Mouse (Mus musculus) spleen, postnatal 4 days (tissue): ENCODE results near the gene Hint1.
"Not testable (repeated sequence)": the region's sequence is repeated elsewhere in the genome, so short reads cannot be mapped to it uniquely, and the experiment has no call there.

Experiments used
- DNase-seq, 2 experiments: peaks; one replicate each; pipeline ENCODE4 v3.0.0; 2022; ENCODE audit warnings: low spot score in 2 of 2

The Hint1 gene

GRCm38 (mm10) chr11:54866119-54867048 is at the start of gene Hint1:
Gene Hint1 (plus strand): TSS chr11:54866383.
- peak; percentile 92 to 97 for DNase-seq

DNA sequence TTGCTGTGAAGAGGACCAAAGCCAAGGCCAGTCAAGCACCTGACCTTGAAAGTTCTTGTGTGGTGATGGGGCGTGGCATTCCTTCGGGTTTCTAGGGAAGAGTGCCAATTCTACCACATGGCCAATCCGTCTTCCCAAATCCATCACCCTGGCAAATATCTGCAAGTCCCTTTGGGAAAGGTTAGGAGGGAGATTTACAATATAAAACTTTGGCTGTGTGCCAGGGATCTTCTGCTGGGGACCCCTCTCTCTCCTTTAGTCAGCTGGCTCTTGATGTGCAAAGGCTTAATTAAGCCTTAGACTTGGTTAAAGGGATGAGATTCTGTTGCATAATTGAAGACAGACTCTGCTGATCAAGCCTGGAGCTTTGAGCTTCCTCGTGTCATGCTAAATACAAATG is 48.7 kb upstream of the Hint1 start:
- DNase-seq, result no peak

DNA sequence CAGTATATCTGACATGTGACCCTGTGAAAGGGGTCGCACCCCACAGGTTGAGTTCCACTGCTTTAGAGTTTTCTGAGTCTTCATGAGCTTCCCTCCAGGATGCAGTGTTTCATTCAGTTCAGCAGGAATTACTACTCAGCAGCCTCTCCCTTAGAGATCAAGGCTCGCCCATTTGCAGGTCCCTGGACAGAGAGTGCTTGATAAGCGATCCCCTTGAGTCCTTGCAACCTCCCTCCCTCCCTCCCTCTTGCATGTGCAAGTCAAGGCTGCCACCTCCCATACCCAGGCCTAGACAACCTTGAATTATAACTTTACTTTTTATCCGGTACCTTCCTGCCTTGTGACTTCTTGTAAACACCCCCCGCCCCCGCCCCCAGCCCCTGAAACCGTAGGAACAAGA is 46.7 kb upstream of the Hint1 start:
- DNase-seq, result no peak

DNA sequence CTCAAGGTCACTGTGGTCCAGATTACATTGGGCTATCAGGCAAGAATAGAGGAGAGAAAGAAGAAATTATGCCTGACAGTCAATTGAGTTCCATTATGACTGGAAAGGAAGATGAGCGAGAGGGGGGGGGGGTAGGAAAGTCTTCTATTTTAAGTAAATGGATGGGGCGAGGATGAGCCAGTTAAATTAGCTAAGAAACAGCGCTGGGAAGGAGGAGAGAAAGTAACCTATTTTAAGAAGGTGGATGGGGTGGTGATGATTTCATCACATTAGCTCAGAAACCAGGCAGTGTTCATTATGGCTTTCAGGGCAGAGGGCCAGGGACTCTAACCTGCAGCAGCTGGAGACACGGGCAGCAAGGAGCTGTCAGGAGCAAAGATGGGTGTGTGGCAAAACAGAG is 42.7 kb upstream of the Hint1 start:
- no peak for DNase-seq

GRCm38 (mm10) chr11:54825774-54826173 is 40.4 kb upstream of the Hint1 start:
- no peak for DNase-seq

- DNase-seq, result no peak
Observed at GRCm38 (mm10) chr11:54826819-54827218, 39.4 kb upstream of the Hint1 start.

GRCm38 (mm10) chr11:54833833-54834232 is 32.4 kb upstream of the Hint1 start:
- DNase-seq, result no peak

DNA sequence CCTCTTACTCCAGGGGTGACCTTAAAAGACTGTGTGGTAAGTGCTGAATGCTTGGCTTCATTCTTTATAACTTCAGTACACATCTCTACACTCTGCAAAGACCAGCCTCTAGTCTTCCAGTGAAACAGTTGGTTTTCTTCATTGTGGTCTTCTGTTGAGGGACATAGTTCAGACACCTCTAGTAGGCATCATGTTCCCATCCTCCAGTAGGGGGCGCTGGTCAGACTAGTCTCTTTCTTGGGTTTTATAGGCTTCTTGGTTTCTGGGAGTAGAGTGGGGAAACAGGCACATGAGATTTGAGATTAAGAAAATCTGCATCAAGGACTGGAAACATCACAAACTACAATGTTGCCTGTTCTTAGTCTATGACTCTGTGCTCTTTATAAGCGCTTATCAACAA is 31.6 kb upstream of the Hint1 start:
- DNase-seq, result no peak

GRCm38 (mm10) chr11:54836106-54836505 is 30.1 kb upstream of the Hint1 start:
- DNase-seq, result peak; percentile 19 to 74

DNA sequence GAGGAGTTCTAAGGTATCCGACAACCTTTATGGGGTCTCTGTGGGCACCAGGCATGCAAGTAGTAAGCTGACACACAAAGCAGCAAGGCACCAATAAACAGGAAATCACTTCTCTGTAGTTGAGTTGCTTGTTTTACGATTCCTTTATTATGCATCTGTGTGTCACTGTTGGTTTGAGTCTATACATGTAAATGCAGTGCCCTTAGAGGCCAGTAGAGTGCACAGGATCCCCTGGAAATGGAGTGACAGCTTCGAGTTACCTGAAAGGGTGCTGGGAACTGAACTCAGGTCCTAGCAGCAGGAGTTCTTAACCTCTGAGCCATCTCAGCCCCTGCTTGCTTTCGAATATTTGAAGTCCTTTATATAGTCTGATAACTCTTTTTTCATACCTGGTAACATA is 26.5 kb upstream of the Hint1 start:
- no peak for DNase-seq

- DNase-seq, result no peak
Observed at GRCm38 (mm10) chr11:54840891-54841290, 25.3 kb upstream of the Hint1 start.

DNA sequence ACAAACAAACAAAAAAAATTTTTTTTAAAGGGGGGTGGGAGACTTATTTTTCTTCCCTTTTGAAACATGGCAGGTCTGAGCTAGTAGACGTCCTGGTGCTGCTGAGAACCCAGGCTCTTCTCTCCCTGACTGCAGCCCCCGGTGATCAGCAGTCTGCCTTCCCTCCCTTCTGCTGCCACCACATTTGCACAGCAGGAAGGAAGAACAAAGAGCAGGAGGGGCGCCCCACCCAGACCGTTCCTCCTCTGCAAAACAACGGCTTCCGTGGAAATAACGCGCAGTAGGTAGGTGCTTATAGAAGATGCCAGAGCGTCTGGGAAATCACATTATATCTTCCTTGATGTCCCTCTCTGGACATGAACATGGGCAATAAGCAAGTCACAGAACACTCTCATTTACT is 21.8 kb upstream of the Hint1 start:
- no peak for DNase-seq

- no peak for DNase-seq
Observed at GRCm38 (mm10) chr11:54844959-54845358, 21.2 kb upstream of the Hint1 start.

GRCm38 (mm10) chr11:54845470-54846442 is 20.4 kb upstream of the Hint1 start:
- DNase-seq, result no peak

GRCm38 (mm10) chr11:54849961-54850758 is 16.0 kb upstream of the Hint1 start:
- DNase-seq, result no peak

DNA sequence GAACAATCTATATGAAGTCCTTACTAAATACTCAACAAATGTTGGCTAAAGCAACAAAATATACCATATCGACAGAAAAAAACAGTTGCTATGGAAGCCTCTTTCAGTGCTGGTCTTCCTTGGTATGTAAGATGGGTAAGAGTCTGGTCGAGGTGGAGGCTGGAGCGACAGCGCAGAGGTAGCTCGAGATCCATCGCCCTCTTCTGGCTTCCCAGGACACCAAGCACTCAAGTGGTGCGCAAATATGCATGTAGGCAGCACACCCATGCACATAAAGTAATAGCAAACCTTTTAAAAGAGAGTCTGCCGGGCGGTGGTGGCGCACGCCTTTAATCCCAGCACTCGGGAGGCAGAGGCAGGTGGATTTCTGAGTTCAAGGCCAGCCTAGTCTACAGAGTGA is 14.5 kb upstream of the Hint1 start:
- DNase-seq, result no peak

DNA sequence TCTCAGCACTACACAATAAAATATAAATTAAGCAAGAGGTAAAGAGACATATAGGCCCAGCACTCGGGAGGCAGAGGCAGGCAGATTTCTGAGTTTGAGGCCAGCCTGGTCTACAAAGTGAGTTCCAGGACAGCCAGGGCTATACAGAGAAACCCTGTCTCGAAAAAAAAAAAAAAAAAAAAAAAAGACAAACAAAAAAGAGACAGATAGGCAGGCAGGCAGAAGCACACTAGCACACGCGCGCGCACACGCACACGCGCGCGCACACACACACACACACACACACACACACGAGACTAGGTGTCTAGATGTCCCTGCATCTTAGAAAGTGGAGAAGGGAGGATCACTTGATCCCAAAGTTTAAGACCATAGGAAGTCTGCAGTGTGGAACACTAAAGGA is 7.3 kb upstream of the Hint1 start:
- not testable (repeated sequence) for DNase-seq

GRCm38 (mm10) chr11:54859322-54860165 is 6.6 kb upstream of the Hint1 start:
- DNase-seq, result no peak

DNA sequence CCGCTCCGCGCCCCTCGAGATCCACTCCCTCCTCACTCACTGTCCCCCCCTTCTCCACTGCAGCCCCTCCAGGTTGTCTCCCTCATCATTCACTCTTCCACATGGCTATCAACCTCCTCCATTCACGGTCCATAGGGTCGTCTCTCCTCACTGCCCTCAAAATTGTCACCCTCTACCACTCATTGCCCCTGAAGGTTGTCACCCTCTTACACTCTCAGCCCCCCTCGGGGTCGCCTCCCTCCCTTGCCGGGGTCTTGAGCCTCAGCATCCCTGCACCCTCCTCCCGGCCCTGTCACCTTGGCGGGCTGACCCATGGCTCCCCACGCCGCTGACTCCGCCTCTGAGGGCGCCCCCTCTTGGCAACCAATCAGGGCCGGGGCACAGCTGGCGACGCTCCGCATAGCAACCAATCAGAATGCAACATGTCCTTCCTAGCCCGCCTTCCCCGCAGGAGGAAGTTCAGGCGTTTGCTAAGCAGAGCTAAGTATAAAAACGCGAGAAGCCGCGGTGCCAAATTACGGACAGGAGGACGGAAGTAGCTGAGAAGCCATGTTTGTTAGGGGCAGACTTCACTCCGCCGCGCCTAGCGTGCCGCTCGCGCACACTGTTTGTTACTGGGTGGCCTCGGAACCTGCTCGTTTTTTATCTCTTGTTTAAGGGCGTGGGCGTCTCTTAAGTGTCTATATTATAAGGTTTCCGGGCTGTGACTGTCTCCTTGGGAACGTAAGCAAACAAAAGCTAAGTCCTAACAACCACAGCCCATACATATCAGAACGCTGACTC is 5.7 kb upstream of the Hint1 start, which contains the start of gene Lyrm7:
Lyrm7 (minus strand) TSS at position 661 of the 783 bp plus-strand sequence.
- peak; percentile 96 to 98 for DNase-seq
